Comparison of ENCODE assay signal across 31 mouse cellular contexts in genomic region chr6:42310427-42311053, GRCm38 (mm10). TPM values are rescaled to one million over a fixed set of nuclear protein-coding genes. Genes with fewer than 3 reads are reported as not detected.
DNase-seq lines count a peak whose midpoint lies in the region; ATAC-seq lines count a peak whose summit lies in the region.
"Had no signal": no experiment of that assay in that cellular context is flagged by ENCODE, and none has a peak within 500 bp of the region (broad histone marks: within the 10 kb centered on the region; RNA-seq: fewer than 3 reads in every experiment).

No protein-coding gene starts in this region.

- H3K27ac ChIP-seq in heart, embryonic 10.5 days: no peak overlapping the region
- no peak overlapping the region for H3K27ac ChIP-seq in intestine, embryonic 16.5 days (ENCODE audit: low read length)
- H3K27ac ChIP-seq: embryonic facial prominence, embryonic 10.5 days; embryonic facial prominence, embryonic 15.5 days; forebrain, embryonic 13.5 days; gastrocnemius, adult 2 months; heart, embryonic 15.5 days; hindbrain, embryonic 13.5 days; kidney, embryonic 15.5 days; liver, embryonic 14.5 days; midbrain, embryonic 13.5 days had no signal

- no peak overlapping the region for H3K4me3 ChIP-seq in heart, embryonic 10.5 days
- H3K4me3 ChIP-seq in intestine, embryonic 16.5 days (ENCODE audit: low read length): no peak overlapping the region
- H3K4me3 ChIP-seq: embryonic facial prominence, embryonic 10.5 days; embryonic facial prominence, embryonic 15.5 days; forebrain, embryonic 13.5 days; gastrocnemius, adult 2 months; heart, embryonic 15.5 days; hindbrain, embryonic 13.5 days; kidney, embryonic 15.5 days; megakaryocyte, embryonic 14.5 days; midbrain, embryonic 13.5 days had no signal

- no peaks in the 10 kb centered on the region for H3K4me1 ChIP-seq in heart, embryonic 10.5 days
- no peaks in the 10 kb centered on the region for H3K4me1 ChIP-seq in intestine, embryonic 16.5 days (ENCODE audit: control insufficient read depth, insufficient read depth, low read length)
- H3K4me1 ChIP-seq: embryonic facial prominence, embryonic 10.5 days; embryonic facial prominence, embryonic 15.5 days; forebrain, embryonic 13.5 days; heart, embryonic 15.5 days; hindbrain, embryonic 13.5 days; kidney, embryonic 15.5 days; midbrain, embryonic 13.5 days had no signal

- 87% methylated on average over 2 of the region's 2 CpGs for WGBS in heart, embryonic 10.5 days
- 87% methylated on average over 2 of the region's 2 CpGs for WGBS in intestine, embryonic 16.5 days

- no peak overlapping the region for H3K9ac ChIP-seq in intestine, embryonic 16.5 days (ENCODE audit: low read depth, low read length)
- H3K9ac ChIP-seq: embryonic facial prominence, embryonic 15.5 days; forebrain, embryonic 13.5 days; heart, embryonic 15.5 days; hindbrain, embryonic 13.5 days; kidney, embryonic 15.5 days; liver, embryonic 14.5 days; midbrain, embryonic 13.5 days had no signal

- no peaks in the 10 kb centered on the region for H3K9me3 ChIP-seq in heart, embryonic 10.5 days
- no peaks in the 10 kb centered on the region for H3K9me3 ChIP-seq in intestine, embryonic 16.5 days (ENCODE audit: control insufficient read depth, low read length)
- H3K9me3 ChIP-seq: embryonic facial prominence, embryonic 10.5 days; embryonic facial prominence, embryonic 15.5 days; forebrain, embryonic 13.5 days; heart, embryonic 15.5 days; hindbrain, embryonic 13.5 days; kidney, embryonic 15.5 days; megakaryocyte, embryonic 14.5 days; midbrain, embryonic 13.5 days had no signal

- peak; percentile 9 for DNase-seq in heart, embryonic 10.5 days (ENCODE audit: low spot score)
- no peak for DNase-seq in heart, postnatal 10 days
- peak; percentile 59 for DNase-seq in MEL-GATA-1-ER (ENCODE audit: extremely low read depth, low read depth)
- no peak for DNase-seq in layer of hippocampus, postnatal 10 days (ENCODE audit: low spot score in 2 of 2)
- no peak for DNase-seq in gastrocnemius, adult 18-20 months (ENCODE audit: low spot score)
- DNase-seq: adrenal gland, adult 8-10 months; gastrocnemius, postnatal 36 days; heart, postnatal 36 days; kidney, adult 18-20 months; layer of hippocampus, postnatal 36 days; liver; lung, adult 2 months; lung, postnatal 14 days had no signal

- ATAC-seq in intestine, embryonic 16.5 days: peak; percentile 61
- peak; percentile 65; the same call in 1 of the 2 replicates for ATAC-seq in neutrophil, adult 5-6 weeks (ENCODE audit: extremely low read depth, insufficient number of reproducible peaks, low FRiP score, poor library complexity, severe bottlenecking)
- ATAC-seq in megakaryocyte-erythroid progenitor cell, adult 5-6 weeks (replicated peaks; ENCODE audit: low FRiP score, low TSS enrichment, poor library complexity, severe bottlenecking): no peak
- ATAC-seq: forebrain, embryonic 13.5 days had no signal

- H3K4me2 ChIP-seq in intestine, embryonic 16.5 days (ENCODE audit: low read depth, low read length): no peak overlapping the region
- H3K4me2 ChIP-seq: embryonic facial prominence, embryonic 15.5 days; forebrain, embryonic 13.5 days; heart, embryonic 15.5 days; hindbrain, embryonic 13.5 days; kidney, embryonic 15.5 days; midbrain, embryonic 13.5 days had no signal

- peaks cover 42% of the 10 kb centered on the region for H3K36me3 ChIP-seq in heart, embryonic 10.5 days
- no peaks in the 10 kb centered on the region for H3K36me3 ChIP-seq in intestine, embryonic 16.5 days (ENCODE audit: control insufficient read depth, insufficient read depth, low read length)
- H3K36me3 ChIP-seq: embryonic facial prominence, embryonic 15.5 days had no signal

- H3K27me3 ChIP-seq in heart, embryonic 10.5 days (ENCODE audit: insufficient read depth, poor library complexity, severe bottlenecking): no peaks in the 10 kb centered on the region
- H3K27me3 ChIP-seq in intestine, embryonic 16.5 days (replicated peaks; ENCODE audit: control insufficient read depth, insufficient read depth, low read length): no peaks in the 10 kb centered on the region
- H3K27me3 ChIP-seq: embryonic facial prominence, embryonic 15.5 days; forebrain, embryonic 13.5 days; heart, embryonic 15.5 days; hindbrain, embryonic 13.5 days; kidney, embryonic 15.5 days; midbrain, embryonic 13.5 days had no signal

- intact Hi-C loops in heart, postnatal 10 days (cut with DNase I): no loop called here

RNA-seq across cellular contexts. Expression of gene Fam131b, which starts 13.9 kb away (rescaled TPM):
- polyA plus RNA-seq in heart, embryonic 10.5 days (2016; fragmentation: Nextera tagmentation; extraction: Ambion mirVana): 0.21 and 0.30 TPM in 2 replicates
- 1 to 10 TPM; 1.2 to 1.6 TPM for total RNA-seq in heart, postnatal 10 days (2021)
- polyA plus RNA-seq in intestine, embryonic 16.5 days (2015; fragmentation: Nextera tagmentation; extraction: Ambion mirVana): 0.12 and 0.21 TPM in 2 replicates
- total RNA-seq in neutrophil, adult 5-6 weeks (2017): 0.12 TPM in 1 of 2 replicates, not detected in the other
- 10 to 100 TPM; 75.7 to 81.3 TPM for total RNA-seq in layer of hippocampus, postnatal 10 days (2021)
- total RNA-seq in gastrocnemius, adult 18-20 months (2021): under 1 TPM; 0.21 to 0.30 TPM
- total RNA-seq in megakaryocyte-erythroid progenitor cell, adult 5-6 weeks (2014; fragmentation: Nextera tagmentation): not detected in 2 replicates
- total RNA-seq in megakaryocyte-erythroid progenitor cell, adult 5-6 weeks (2017): not detected in 2 replicates

RNA-seq across cellular contexts. Expression of gene Clcn1, which starts 24.1 kb away (rescaled TPM):
- polyA plus RNA-seq in heart, embryonic 10.5 days (2016; fragmentation: Nextera tagmentation; extraction: Ambion mirVana): 0.59 and 0.67 TPM in 2 replicates
- total RNA-seq in heart, postnatal 10 days (2021): 1 to 10 TPM; 1.3 to 1.9 TPM
- polyA plus RNA-seq in intestine, embryonic 16.5 days (2015; fragmentation: Nextera tagmentation; extraction: Ambion mirVana): 0.20 and 0.23 TPM in 2 replicates
- 0.81 and 1.1 TPM in 2 replicates for total RNA-seq in neutrophil, adult 5-6 weeks (2017)
- 1 to 10 TPM; 2.9 to 4.2 TPM for total RNA-seq in layer of hippocampus, postnatal 10 days (2021)
- 100 to 1,000 TPM; 153 TPM for total RNA-seq in gastrocnemius, adult 18-20 months (2021)
- not detected in 2 replicates for total RNA-seq in megakaryocyte-erythroid progenitor cell, adult 5-6 weeks (2014; fragmentation: Nextera tagmentation)
- not detected in 2 replicates for total RNA-seq in megakaryocyte-erythroid progenitor cell, adult 5-6 weeks (2017)
- polyA plus RNA-seq: stomach, embryonic 14.5 days had no signal

RNA-seq across cellular contexts. Expression of gene Zyx, which starts 38.9 kb away (rescaled TPM):
- polyA plus RNA-seq in heart, embryonic 10.5 days (2016; fragmentation: Nextera tagmentation; extraction: Ambion mirVana): 165 and 193 TPM in 2 replicates
- 100 to 1,000 TPM; 104 to 121 TPM for total RNA-seq in heart, postnatal 10 days (2021)
- 83.5 and 86.5 TPM in 2 replicates for polyA plus RNA-seq in intestine, embryonic 16.5 days (2015; fragmentation: Nextera tagmentation; extraction: Ambion mirVana)
- total RNA-seq in neutrophil, adult 5-6 weeks (2017): 327 and 356 TPM in 2 replicates
- 10 to 100 TPM; 54.0 to 56.2 TPM for total RNA-seq in layer of hippocampus, postnatal 10 days (2021)
- 10 to 100 TPM; 20.2 to 25.5 TPM for total RNA-seq in gastrocnemius, adult 18-20 months (2021)
- total RNA-seq in megakaryocyte-erythroid progenitor cell, adult 5-6 weeks (2014; fragmentation: Nextera tagmentation): 43.6 and 51.9 TPM in 2 replicates
- total RNA-seq in megakaryocyte-erythroid progenitor cell, adult 5-6 weeks (2017): 8.7 and 15.9 TPM in 2 replicates

RNA-seq across cellular contexts. Expression of gene Casp2, which starts 45.8 kb away (rescaled TPM):
- 40.8 and 45.2 TPM in 2 replicates for polyA plus RNA-seq in heart, embryonic 10.5 days (2016; fragmentation: Nextera tagmentation; extraction: Ambion mirVana)
- 10 to 100 TPM; 19.6 to 31.8 TPM for total RNA-seq in heart, postnatal 10 days (2021)
- polyA plus RNA-seq in intestine, embryonic 16.5 days (2015; fragmentation: Nextera tagmentation; extraction: Ambion mirVana): 39.5 and 39.9 TPM in 2 replicates
- 69.6 and 74.8 TPM in 2 replicates for total RNA-seq in neutrophil, adult 5-6 weeks (2017)
- 10 to 100 TPM; 28.0 to 32.2 TPM for total RNA-seq in layer of hippocampus, postnatal 10 days (2021)
- 1 to 10 TPM; 3.7 to 4.1 TPM for total RNA-seq in gastrocnemius, adult 18-20 months (2021)
- total RNA-seq in megakaryocyte-erythroid progenitor cell, adult 5-6 weeks (2014; fragmentation: Nextera tagmentation): 68.3 and 86.6 TPM in 2 replicates
- total RNA-seq in megakaryocyte-erythroid progenitor cell, adult 5-6 weeks (2017): 51.2 and 76.1 TPM in 2 replicates

RNA-seq across cellular contexts. Expression of gene Tmem139, which starts 48.8 kb away (rescaled TPM):
- 0.21 and 0.41 TPM in 2 replicates for polyA plus RNA-seq in heart, embryonic 10.5 days (2016; fragmentation: Nextera tagmentation; extraction: Ambion mirVana)
- not detected for total RNA-seq in heart, postnatal 10 days (2021)
- 19.5 and 22.9 TPM in 2 replicates for polyA plus RNA-seq in intestine, embryonic 16.5 days (2015; fragmentation: Nextera tagmentation; extraction: Ambion mirVana)
- not detected in 2 replicates for total RNA-seq in neutrophil, adult 5-6 weeks (2017)
- not detected for total RNA-seq in layer of hippocampus, postnatal 10 days (2021)
- total RNA-seq in gastrocnemius, adult 18-20 months (2021): under 1 TPM; 0.19 to 0.27 TPM
- not detected in 2 replicates for total RNA-seq in megakaryocyte-erythroid progenitor cell, adult 5-6 weeks (2014; fragmentation: Nextera tagmentation)
- total RNA-seq in megakaryocyte-erythroid progenitor cell, adult 5-6 weeks (2017): not detected in 2 replicates
- total RNA-seq: layer of hippocampus, adult 8-10 months; layer of hippocampus, postnatal 36 days; left cerebral cortex, postnatal 10 days had no signal
- polyA plus RNA-seq: cerebellum, adult 2 months; midbrain, embryonic 13.5 days; testis, adult 2 months had no signal

Comparison
In these comparisons a context has a peak if more than half of its experiments do, and no peak if none do; other contexts are left out.
1. DNase-seq: peak in heart, embryonic 10.5 days (single experiment) and MEL-GATA-1-ER (single experiment); none in heart, postnatal 10 days (0 of 2), layer of hippocampus, postnatal 10 days (0 of 2) and gastrocnemius, adult 18-20 months (single experiment).
2. RNA of gene Fam131b, which starts 13.9 kb away (total RNA-seq): 75.7 to 81.3 TPM in layer of hippocampus, postnatal 10 days; 1.2 to 1.6 TPM in heart, postnatal 10 days, 0.21 to 0.30 TPM in gastrocnemius, adult 18-20 months, 0.12 TPM in neutrophil, adult 5-6 weeks and not detected in megakaryocyte-erythroid progenitor cell, adult 5-6 weeks; every median in the first group is over 10 times any median in the second.
3. RNA of gene Clcn1, which starts 24.1 kb away (total RNA-seq): 153 TPM in gastrocnemius, adult 18-20 months; 2.9 to 4.2 TPM in layer of hippocampus, postnatal 10 days, 1.3 to 1.9 TPM in heart, postnatal 10 days, 0.81 to 1.1 TPM in neutrophil, adult 5-6 weeks and not detected in megakaryocyte-erythroid progenitor cell, adult 5-6 weeks; every median in the first group is over 10 times any median in the second.